Mouse (Mus musculus): ENCODE results near the gene Atxn1. TPM values are rescaled to one million over a fixed set of nuclear protein-coding genes. Genes with fewer than 3 reads are reported as not detected.
A peak's percentile ranks its signal among the peaks of the same experiment; 100 is the strongest.

The Atxn1 gene
- total and polyA plus RNA-seq, 3 experiments = 0.39 to 1.1 TPM; not detected in 1

- Histone ChIP-seq H3K9me3 (replicated peaks; ENCODE audit: insufficient read depth, low read length) (no peaks in the 10 kb centered on the region), H3K36me3 (ENCODE audit: control insufficient read depth in 1 of 2, insufficient read depth in 2 of 2, low read length in 2 of 2) (peaks cover 0 to 3% of the 10 kb centered on the region in 2 experiments; a peak in 2 of 4 replicates)
Observed at GRCm38 (mm10) chr13:45802620-45803410, 162.0 kb downstream of the Atxn1 start.

GRCm38 (mm10) chr13:45798248-45798647, 166.6 kb downstream of the Atxn1 start:
- peaks cover 0 to 7% of the 10 kb centered on the region in 2 experiments; a peak in 2 of 4 replicates for H3K36me3 ChIP-seq (ENCODE audit: control insufficient read depth in 1 of 2, insufficient read depth in 2 of 2, low read length in 2 of 2)
- DNase-seq (ENCODE audit: low read depth, low spot score) = no peak
- no peaks in the 10 kb centered on the region for H3K27me3 ChIP-seq (ENCODE audit: control insufficient read depth in 1 of 2, insufficient read depth in 2 of 2, low read length in 2 of 2)
- no peak for TF ChIP-seq USF1 (IDR thresholded peaks at IDR 0.05; ENCODE audit: low read depth, low read length)
- peak; percentile 53 for TF ChIP-seq ZNF384 (IDR thresholded peaks at IDR 0.05; ENCODE audit: low read depth, low read length)
- no peaks in the 10 kb centered on the region for H3K9me3 ChIP-seq (replicated peaks; ENCODE audit: insufficient read depth, low read length)
- H3K4me3 ChIP-seq (ENCODE audit: control insufficient read depth in 1 of 2, insufficient read depth in 1 of 2, low read depth in 2 of 2, low read length in 2 of 2) = no peak overlapping the region
- no peak overlapping the region for H3K27ac ChIP-seq (ENCODE audit: control insufficient read depth, low read depth, low read length)
- H3K4me1 ChIP-seq (ENCODE audit: control insufficient read depth in 1 of 2, insufficient read depth in 2 of 2, low read length in 2 of 2) = peaks cover 0 to 5% of the 10 kb centered on the region in 2 experiments; a peak in 1 of 4 replicates
- H3K9ac ChIP-seq (ENCODE audit: control insufficient read depth, low read depth, low read length, poor library complexity, severe bottlenecking) = no peak overlapping the region
- H3K79me2 ChIP-seq (ENCODE audit: control insufficient read depth, insufficient read depth, low read length, poor library complexity) = no peaks in the 10 kb centered on the region

More at GRCm38 (mm10) chr13:45802620-45803410, 162.0 kb downstream of the Atxn1 start:
- Histone ChIP-seq H3K27ac (ENCODE audit: control insufficient read depth, low read depth, low read length) (no peak overlapping the region), H3K27me3 (ENCODE audit: control insufficient read depth in 1 of 2, insufficient read depth in 2 of 2, low read length in 2 of 2) (no peaks in the 10 kb centered on the region), H3K79me2 (ENCODE audit: control insufficient read depth, insufficient read depth, low read length, poor library complexity) (no peaks in the 10 kb centered on the region), H3K4me1 (ENCODE audit: control insufficient read depth in 1 of 2, insufficient read depth in 2 of 2, low read length in 2 of 2) (no peaks in the 10 kb centered on the region), H3K9ac (ENCODE audit: control insufficient read depth, low read depth, low read length, poor library complexity, severe bottlenecking) (no peak overlapping the region), H3K4me3 (ENCODE audit: control insufficient read depth in 1 of 2, insufficient read depth in 1 of 2, low read depth in 2 of 2, low read length in 2 of 2) (no peak overlapping the region)
- DNase-seq (ENCODE audit: low read depth, low spot score) = peak; percentile 23
- TF ChIP-seq ZC3H11A (IDR thresholded peaks at IDR 0.05; ENCODE audit: low read depth, low read length) = no peak
- TF ChIP-seq MAZ (IDR thresholded peaks at IDR 0.05; ENCODE audit: low read depth, low read length) = no peak
- no peak for TF ChIP-seq TAL1 (IDR thresholded peaks at IDR 0.05; ENCODE audit: low read length)

- peak; percentile 78 for DNase-seq (ENCODE audit: low read depth, low spot score)
- H3K36me3 ChIP-seq (ENCODE audit: control insufficient read depth in 1 of 2, insufficient read depth in 2 of 2, low read length in 2 of 2) = peaks cover 0 to 7% of the 10 kb centered on the region in 2 experiments; a peak in 2 of 4 replicates
- H3K27ac ChIP-seq (ENCODE audit: control insufficient read depth, low read depth, low read length) = no peak overlapping the region
- H3K4me3 ChIP-seq (ENCODE audit: control insufficient read depth in 1 of 2, insufficient read depth in 1 of 2, low read depth in 2 of 2, low read length in 2 of 2) = no peak overlapping the region
- peaks cover 0 to 5% of the 10 kb centered on the region in 2 experiments; a peak in 1 of 4 replicates for H3K4me1 ChIP-seq (ENCODE audit: control insufficient read depth in 1 of 2, insufficient read depth in 2 of 2, low read length in 2 of 2)
- no peaks in the 10 kb centered on the region for H3K9me3 ChIP-seq (replicated peaks; ENCODE audit: insufficient read depth, low read length)
- H3K27me3 ChIP-seq (ENCODE audit: control insufficient read depth in 1 of 2, insufficient read depth in 2 of 2, low read length in 2 of 2) = no peaks in the 10 kb centered on the region
- TF ChIP-seq NELFE (IDR thresholded peaks at IDR 0.05; ENCODE audit: low read depth, low read length) = no peak
- TF ChIP-seq SMC3 (IDR thresholded peaks at IDR 0.05; ENCODE audit: low read depth, low read length) = no peak
- TF ChIP-seq RCOR1 (IDR thresholded peaks at IDR 0.05; ENCODE audit: low read depth, low read length) = no peak
- TF ChIP-seq EP300 (IDR thresholded peaks at IDR 0.05; ENCODE audit: low read depth in 1 of 2, low read length in 2 of 2) = peak in 1 of 2 experiments; percentile 39; a peak in 2 of 4 replicates
- no peak for TF ChIP-seq CTCF (IDR thresholded peaks at IDR 0.05 in 2 of 3, conservative IDR thresholded peaks at IDR 0.05 in 1 of 3; ENCODE audit: control insufficient read depth in 1 of 3, insufficient read depth in 1 of 3, low read depth in 2 of 3, low read length in 3 of 3, poor library complexity in 1 of 3, severe bottlenecking in 1 of 3)
- no peak for TF ChIP-seq USF1 (IDR thresholded peaks at IDR 0.05; ENCODE audit: low read depth, low read length)
- no peak for TF ChIP-seq CHD1 (IDR thresholded peaks at IDR 0.05; ENCODE audit: low read depth, low read length)
- TF ChIP-seq SIN3A (IDR thresholded peaks at IDR 0.05; ENCODE audit: low read length) = no peak
- TF ChIP-seq HCFC1 (IDR thresholded peaks at IDR 0.05; ENCODE audit: low read depth, low read length) = no peak
- no peak for TF ChIP-seq UBTF (IDR thresholded peaks at IDR 0.05; ENCODE audit: borderline replicate concordance, insufficient read depth, low read depth, low read length)
- TF ChIP-seq CHD2 (IDR thresholded peaks at IDR 0.05; ENCODE audit: low read length) = no peak
- no peak for TF ChIP-seq TCF12 (IDR thresholded peaks at IDR 0.05; ENCODE audit: low read depth, low read length)
- TF ChIP-seq RAD21 (IDR thresholded peaks at IDR 0.05; ENCODE audit: low read depth, low read length) = no peak
- no peak for TF ChIP-seq ZC3H11A (IDR thresholded peaks at IDR 0.05; ENCODE audit: low read depth, low read length)
- TF ChIP-seq MYC (IDR thresholded peaks at IDR 0.05; ENCODE audit: low read depth, low read length) = no peak
- 0 out of 2 replicates have a peak, but pooled peaks have one; percentile 7 for TF ChIP-seq GATA1 (IDR thresholded peaks at IDR 0.05; ENCODE audit: low read depth, low read length)
- no peak for TF ChIP-seq BHLHE40 (IDR thresholded peaks at IDR 0.05; ENCODE audit: borderline replicate concordance, low read depth, low read length)
- no peak for TF ChIP-seq POLR2A (IDR thresholded peaks at IDR 0.05; ENCODE audit: control insufficient read depth in 1 of 2, insufficient read depth in 1 of 2, low read depth in 1 of 2, low read length in 2 of 2, poor library complexity in 1 of 2)
- H3K79me2 ChIP-seq (ENCODE audit: control insufficient read depth, insufficient read depth, low read length, poor library complexity) = no peaks in the 10 kb centered on the region
- no peak overlapping the region for H3K9ac ChIP-seq (ENCODE audit: control insufficient read depth, low read depth, low read length, poor library complexity, severe bottlenecking)
Observed at GRCm38 (mm10) chr13:45797696-45798095, 167.1 kb downstream of the Atxn1 start.
